Mouse (Mus musculus) layer of hippocampus, postnatal 14 days (tissue): ENCODE measurements at regions not wholly inside any gene's neighbourhood (a gene's known extent, or its start where the extent isn't known, plus 50 kb on each side); places are given as distances from the start of the nearest gene placed in this dataset.

Experiments
- DNase-seq, 2 experiments: peaks; one replicate each; pipeline ENCODE4 v3.0.0; 2021 to 2022; ENCODE audit warnings: low spot score in 2 of 2, mixed read lengths in 1 of 2

DNA sequence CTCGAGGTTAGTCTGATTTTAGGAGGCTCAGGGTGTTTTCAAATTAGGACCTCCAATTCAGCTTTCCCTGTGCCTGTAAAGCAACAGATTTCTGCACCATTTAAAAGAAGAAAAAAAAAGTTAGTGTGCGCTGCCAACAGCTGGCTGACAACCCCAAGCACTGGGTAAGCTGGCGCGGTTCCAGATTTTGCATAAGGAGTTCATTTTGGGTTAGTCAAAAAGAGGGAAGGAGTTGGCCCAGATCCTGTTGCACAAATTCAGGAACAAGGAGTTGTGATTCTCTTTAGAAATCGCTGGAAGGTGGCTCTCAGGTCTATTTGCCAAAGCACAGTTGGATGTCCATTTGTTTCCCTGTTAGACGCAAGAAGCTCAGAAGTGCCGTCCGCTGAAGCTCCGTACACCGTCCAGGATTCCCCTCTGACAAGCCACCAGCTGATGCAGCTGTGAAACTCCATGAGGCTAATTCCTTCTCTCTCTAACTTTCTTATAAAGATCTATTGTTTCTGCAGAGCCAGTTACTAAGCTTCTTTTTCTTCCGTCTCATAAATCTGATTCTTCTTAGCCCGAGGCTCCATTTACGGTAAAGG is 184.6 kb downstream of the Cand1 start:
- DNase-seq: peak; percentile 46 to 87

DNA sequence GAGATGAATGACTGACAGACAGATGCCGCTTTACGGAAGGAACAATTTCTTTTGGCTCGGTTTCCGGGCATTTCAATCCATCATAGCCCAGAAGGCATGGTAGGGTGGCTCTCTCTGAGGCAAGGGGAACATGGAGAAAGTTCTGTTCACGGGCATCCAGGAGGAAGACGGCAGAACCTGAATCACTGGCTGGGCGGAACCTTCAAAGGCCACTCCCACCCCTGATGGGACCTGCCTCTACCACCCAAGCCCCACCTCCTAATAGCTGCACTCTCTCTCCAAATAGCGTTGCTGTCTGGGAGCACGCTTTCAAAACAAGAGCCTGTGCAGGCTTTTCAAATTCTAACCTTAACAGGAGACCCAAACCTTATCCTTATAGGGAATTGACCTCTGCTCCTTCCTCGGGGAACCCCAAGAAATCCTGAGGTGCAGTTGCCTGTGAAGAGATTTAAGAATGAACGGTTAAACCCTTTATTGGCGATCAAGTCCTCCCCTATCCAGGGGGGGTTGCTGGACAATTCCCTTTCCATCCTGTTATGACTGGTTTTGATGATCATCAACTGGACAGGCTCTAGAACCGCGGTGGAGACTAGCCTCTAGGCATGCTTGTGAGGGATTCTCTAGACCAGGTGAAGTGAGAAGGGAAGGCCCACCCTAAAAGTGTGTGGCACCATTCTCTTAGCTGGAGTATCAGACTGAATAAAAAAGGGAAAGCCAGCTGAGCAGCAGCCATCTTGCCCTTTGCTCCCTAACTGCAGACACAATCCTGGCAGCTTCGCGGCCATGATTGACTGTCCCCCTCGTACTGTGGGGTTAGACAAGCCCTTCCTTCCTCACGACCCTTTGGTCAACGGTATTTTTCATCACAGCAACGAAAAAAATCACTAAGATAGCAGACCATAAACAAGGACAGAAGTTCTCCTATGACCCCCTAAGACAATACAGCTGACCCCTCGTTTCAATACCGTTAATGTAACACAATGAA is 184.5 kb upstream of the Dyrk2 start:
- DNase-seq: no peak

DNA sequence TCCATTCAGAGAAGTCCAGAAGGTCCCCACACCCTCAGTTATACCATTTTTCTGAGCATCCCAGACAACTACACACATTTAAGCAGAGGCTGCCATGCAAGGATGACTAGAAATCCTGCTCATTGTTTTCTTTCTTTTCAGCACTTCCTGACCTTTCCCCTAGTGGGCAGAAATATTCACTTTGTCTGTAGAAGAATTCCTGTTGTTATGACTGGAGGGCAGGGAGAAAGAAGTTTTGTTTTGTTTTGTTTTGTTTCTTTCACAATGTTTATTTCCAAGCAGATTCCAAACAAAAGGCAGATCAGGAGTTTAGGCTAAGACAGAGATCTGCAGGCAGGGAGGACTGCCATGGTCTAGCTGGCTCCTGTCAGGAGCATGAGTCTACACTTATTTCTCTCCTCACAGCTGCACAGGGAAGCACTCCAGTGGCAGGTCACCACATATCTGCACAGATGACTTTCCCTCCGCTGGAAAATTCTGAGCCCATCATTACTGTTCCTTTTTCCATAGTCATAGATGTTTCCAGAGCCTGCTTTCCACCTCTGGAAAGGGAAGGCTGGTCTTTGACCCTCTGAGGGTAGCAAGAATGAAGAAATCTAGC is 182.5 kb upstream of the Dyrk2 start:
- DNase-seq: no peak

DNA sequence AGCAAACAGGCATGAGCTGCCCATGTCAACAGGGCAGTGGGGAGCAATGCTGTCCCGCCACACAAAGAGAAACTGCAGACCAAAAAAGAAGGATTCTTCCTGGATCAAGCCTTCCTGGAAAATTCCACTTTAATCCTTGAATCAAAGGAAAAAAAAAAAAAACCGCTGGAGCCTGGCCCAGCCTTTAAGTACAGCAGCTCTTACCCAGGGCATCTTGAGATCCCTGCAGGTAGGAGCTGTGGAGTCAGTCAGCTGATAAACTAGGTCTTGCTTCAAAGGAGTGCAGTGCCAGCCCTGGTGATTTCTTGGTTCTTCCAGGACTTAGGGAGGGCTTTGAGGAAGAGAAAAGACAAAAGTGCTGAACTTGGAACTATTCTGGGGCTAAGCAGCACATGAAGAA is 181.6 kb upstream of the Dyrk2 start:
- no peak for DNase-seq

DNA sequence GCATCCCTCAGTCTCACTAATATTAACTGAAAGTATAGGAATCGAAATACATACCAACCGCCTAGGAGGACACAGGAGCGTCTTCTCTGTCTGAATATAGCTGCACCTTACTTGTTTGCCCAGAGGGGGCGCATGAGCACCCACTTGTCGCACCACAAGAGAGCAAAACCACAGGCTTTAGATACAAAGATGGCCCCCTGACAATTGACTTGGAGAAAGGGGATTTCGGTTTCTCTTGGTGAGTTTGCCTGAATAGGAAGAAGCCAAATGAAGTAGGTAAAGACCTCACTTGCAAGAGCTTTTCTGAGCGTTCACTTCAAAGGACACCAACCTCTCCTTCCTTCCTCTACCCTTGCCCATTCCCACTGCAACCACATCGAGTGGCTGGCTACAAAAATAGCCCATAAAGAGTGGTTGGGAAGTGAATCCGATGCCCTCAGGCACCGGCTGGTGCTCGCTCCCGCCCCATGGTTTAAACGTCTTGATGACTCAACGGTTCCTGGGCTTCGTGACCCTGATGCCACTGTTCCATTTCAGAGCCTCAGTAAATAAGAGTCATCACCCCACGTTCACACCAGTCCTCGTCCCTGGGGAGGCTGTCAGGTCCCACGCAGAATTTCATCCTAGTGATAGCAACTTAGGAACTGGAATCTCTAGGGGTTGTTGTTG is 180.1 kb upstream of the Dyrk2 start:
- DNase-seq: no peak

DNA sequence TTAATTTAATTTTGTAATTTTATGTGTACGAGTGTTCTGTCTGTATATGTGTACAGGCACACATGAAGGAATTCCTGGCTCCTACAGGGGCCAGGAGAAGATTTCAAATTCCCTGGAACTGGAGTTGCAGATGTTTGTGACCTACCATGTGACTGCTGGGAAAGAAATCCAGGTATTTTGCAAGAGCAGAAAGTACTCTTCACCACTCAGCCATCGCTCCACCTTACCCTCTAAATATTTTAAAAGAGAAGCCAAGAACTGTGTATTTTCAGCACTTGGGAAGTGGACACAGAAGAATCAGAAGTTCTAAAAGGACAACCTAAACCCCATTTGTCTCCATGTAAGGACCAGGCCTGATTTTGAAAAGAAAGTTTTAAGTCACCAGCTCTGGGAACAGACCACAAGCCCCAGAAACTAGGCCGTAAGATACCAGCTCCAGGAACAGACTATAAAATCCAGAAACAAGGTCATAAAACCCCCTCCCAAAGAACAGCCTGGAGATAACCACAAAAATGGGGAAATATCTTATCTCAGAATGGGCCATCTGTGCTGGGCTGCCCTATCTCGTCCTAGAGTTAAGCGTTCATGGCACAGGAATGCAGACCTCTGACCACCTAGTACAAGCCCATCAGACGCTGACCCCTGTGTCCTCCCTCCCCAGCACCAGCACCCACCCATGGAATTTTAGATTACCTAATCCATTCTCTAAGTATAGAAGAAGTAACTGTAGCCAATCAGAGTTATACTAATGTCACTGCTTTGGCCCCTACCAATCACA is 178.8 kb upstream of the Dyrk2 start:
- no peak for DNase-seq

DNA sequence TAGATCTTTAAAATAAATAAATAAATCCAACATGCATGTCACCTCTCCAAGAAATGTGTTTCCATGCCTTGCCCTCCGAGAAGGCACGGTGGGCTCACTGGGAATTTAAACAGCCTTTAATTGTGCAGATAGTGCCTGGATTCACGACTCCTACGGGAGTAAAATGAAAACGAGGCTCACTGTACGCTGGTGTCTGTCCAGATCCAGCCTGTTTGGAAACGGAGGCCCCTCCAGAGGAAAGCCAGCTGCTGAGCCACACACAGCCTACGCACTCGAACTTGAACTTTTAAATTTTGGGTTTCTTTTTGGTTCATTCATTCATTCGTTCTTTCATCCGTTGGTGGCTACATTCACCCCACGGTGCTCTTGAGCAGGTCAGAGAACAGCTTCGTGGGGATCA is 175.1 kb upstream of the Dyrk2 start:
- no peak for DNase-seq

DNA sequence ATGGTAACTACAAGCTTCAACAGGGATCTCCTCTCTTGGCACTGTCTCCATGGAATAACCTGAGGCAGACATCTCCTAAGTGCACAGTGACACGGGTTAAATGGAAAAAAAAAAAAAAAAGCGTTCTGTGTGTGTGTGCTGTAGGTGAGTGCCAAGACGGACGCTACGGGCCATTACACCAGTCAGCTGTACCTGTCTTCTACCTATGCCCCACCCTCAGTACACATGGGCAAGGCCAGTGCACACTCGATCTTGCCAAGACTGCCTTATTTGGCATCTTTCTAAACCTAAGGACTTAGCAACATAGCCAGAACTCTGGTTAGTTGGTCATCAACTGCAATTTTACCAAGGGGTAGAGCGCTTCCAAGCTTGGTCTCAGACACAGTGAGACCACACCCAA is 173.1 kb upstream of the Dyrk2 start:
- DNase-seq: no peak

DNA sequence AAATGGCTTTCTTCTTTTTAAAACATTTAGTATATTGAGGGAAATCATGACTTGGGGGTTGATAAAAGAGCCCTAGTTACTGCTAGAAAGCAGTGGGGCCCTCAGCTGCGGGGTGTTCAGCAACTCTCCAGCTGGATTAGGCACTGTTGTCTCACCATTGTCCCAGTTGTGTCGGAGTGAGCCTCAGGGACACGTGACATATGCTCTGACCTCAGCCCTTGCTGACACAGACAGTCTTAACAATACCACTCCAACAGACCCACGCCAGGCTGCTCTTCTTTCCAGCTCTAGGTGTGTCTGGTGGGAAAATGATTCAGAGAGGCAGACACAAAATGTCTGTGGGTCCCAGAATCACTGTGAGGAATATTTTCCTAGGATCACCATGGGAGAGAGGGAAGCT is 170.2 kb upstream of the Dyrk2 start:
- DNase-seq: no peak

DNA sequence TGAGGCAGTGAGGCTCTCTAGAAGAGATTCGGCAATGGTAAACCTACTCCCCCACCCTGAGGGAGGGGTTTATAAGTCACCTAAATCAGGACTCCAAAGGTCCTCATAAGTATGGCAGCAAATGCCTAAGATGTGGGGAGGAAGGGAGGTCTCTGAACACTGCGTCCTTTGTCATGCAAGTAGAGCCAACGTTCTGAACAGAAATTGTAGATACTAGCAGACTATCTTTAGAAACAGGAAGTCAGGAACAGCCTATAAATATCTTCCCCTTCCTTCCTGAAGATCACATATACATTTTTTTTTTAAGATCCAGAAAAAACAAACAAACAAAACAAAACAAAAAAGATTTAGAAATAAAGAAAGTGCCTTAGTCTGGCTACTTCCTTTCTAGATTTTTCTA is 169.7 kb upstream of the Dyrk2 start:
- DNase-seq: no peak

DNA sequence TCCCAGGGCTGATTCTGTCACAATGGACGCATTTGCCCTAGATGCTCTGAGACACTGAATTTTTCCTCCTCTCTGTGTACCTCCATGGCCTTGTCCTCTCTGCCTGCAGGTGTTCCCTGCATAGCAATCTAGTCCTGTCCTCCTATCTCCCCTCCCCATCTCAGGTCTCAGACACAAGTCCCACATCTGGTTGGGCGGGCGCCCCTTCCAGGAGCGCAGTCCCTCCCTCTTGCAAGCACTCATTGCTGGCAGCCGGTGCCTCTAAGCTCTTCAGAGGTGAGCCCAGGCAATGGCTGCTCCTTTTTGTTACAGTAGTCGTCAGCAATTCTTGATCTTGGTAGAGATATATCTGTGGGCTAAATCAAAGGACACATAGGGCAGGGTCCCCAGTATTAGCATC is 169.0 kb upstream of the Dyrk2 start:
- DNase-seq: no peak

DNA sequence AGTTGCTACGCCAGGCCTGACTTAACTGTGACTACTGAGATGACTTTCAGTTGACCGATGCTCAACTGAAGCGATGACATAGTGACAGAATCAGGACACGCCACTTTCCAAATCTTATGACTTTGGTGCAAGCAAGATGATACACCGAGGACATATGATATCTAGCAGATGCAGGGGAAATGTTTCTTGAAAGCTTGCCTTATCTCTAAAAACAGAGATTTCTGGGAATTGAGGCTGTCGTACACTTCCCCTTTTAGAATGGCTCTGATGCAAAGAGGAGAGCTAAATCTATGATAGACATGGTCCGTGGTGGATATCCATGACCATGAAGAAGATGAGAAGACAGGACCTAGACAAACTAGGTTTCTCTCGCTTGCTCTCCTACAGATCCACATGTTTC is 167.8 kb upstream of the Dyrk2 start:
- no peak for DNase-seq

DNA sequence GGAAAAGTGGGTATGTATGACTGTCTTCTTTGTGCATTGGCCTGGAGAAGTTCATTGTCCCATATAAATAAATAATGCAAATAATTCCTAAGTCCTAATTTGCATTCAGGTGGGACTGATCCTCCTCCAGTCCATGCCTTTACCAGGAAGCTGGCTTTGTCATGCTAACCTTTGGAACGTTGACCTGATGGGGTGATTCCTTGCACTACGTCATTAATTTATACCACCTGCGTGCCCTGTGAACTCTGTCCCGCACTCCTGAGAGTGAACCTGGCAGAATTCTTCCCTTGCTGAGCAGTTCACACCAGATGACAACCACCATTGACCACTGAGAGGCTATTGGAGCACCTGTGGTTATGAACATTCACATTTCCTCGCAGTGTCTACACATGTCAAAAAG is 165.9 kb upstream of the Dyrk2 start:
- no peak for DNase-seq

DNA sequence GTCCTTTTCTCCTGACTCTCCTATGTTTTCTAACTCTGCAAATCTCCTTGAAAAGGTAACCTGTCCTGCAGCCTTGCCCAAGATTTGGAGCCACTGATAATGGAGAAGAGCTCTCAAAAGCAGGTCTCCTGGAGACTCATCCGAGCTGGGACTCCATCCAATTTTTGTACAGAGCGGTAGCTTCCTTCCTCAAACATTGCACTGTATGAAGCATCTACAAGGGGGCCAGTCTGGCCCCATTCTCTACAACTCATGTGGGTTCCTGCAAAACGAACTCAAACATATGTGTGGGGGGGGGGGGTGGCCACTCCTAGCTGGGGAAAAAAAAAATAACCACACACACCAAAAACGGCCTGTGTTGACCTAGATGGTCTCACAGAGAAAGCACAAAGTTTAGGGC is 164.4 kb upstream of the Dyrk2 start:
- no peak for DNase-seq

DNA sequence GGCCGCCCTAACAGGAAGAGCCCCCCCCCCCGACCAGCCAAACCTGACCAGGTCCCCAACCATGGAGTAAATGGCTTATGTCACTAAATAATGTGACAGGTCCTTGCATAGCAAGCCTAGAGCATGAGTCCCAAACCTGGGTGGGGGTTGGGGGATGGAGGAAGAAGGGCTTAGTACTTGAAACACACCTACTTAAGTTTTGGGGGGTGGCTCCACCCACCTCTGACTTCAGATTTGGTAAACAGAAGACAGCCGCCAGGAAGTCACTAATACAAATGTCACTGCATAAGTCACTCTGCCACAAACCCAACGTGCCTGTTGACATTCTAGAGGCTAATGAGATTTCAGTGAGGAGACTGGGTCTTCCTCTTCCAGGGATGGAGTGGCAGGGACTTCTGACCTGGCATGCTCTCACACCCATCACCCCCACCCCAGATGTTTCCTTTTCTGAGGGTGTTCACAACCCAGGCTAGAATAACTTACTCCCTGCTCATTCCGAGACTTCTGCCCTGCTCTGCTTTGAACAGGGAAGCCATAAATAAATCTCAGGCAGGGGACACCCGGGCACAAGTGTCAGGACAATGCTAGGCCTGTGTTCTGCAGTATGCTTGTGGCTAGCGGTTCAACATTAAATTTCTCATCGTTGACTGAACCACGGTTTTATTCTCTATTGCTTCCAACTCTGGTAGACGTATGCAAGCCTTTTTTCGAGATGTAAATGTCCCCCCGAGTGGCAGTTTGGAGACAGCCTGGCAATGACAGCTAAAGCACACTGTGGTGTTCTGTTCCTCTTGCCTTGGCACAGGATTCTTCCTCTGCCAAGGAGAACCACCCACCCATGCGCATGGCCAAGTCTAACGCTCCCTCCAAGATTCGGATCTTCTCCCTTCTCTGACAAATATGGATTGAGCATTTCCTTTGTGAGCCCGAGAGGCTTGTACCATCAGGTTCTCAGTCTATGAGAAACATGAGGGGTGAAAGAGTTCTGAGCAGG is 161.6 kb upstream of the Dyrk2 start:
- DNase-seq: peak in 1 of 2 experiments; percentile 55

DNA sequence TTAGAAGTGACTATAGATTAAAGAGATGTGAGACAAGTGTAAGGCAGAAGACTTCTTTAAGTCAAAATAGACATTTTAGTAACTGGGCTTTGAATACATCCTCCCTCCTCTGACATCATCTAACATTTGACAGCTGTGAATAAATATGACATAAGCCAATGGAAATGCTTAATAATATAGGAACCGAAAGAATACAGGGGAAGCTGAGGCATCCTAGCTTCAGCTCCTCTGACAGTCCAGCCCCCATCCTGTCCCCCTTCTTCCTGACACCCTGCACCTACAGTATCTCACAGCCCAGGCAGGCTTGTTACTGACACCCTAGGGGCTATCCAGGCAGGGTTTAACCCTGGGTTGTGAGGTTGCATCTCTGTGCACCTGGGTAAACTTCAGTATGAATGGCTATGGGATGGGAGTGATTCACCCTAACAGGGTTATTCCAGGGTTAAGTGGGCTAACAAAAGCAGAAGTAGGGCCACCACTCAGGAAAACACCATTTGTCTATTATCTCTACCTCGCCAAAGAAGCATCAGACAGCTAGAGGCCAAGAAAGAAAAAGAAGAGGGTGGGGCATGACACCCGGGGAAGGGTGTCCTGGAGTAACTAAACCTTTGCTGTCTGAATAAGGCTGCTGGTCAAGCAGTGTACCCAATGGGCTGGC is 158.6 kb upstream of the Dyrk2 start:
- no peak for DNase-seq

DNA sequence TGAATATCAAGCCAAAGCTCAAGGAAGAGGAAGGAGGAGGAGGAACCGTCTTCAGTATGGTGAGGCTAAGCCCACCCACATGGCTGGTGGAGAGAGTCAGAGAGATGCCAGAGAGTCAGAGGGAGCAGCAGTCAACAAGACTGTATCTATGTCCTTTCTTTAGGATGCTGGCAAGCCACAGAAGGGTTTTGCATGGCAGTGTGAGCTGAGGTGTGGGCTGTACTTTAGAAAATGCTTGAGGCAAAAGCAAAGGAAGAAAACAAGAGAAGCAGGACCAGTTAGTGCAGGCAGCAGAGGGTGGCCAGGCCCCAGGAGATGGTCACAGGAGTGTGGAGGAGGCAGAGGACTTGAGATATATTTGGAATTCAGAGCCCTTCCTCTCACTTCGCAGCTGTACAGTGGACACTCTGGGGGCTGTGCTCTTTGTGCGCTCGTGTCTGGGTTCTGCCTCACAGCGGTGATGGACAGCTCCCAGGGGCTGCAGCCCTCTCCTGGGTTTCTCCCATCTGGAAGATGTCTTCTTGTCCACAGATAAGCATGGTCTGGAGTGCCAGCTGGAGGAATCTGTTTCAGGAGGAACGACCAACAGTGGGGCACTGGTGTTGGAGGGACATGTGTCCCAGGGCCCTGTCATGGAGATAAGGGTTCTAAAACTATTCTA is 157.4 kb upstream of the Dyrk2 start:
- DNase-seq: no peak

DNA sequence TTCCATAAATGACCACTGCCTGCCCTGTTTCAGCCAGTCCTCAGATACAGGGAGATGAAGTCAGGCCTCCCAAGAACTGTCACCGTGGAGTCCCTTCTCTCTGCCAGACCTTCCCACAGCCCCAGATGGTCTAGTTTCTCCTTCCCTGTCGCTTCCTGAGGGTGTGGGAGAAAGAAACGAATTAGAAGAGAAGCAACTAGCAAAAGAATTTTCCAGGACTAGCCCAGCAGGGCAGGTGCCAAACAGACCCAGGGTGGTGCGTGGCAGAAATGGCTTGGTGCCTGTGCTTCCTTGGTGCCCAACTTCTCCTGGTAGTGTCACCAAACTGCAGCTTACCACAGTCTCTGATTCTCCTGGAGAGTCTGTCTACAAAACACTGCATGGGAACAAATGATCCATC is 156.3 kb upstream of the Dyrk2 start:
- no peak for DNase-seq

DNA sequence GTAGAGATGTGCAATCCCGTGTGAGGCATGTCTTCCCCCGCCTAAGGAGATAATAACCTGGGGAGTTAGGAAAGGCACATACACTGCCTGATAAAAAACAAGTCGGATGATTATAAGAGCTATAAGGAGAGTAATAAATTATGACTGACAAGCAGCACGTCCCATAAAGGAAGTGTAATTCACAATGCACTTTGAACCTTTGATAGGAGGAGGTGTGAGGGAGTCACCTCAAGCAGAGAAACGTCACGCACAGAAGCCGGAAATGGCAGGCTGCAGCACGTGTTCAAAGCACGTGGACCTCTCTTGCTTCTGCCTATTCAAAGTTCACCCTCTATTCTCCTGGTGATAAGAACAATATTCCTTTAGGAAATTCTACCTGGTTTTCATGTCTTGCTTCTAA is 154.4 kb upstream of the Dyrk2 start:
- no peak for DNase-seq
